Mouse (Mus musculus) erythroblast, adult 5-6 weeks (primary cell): ENCODE data around the gene Daw1. TPM values are rescaled to one million over a fixed set of nuclear protein-coding genes. Genes with fewer than 3 reads are reported as not detected.

Experiments used
- ATAC-seq: replicated peaks from 2 replicates; pipeline ENCODE4 v1.8.0; 2016; ENCODE audit warnings: moderate number of reproducible peaks, mild to moderate bottlenecking, moderate TSS enrichment, inconsistent platforms; ENCODE audit not compliant: poor library complexity, low FRiP score, severe bottlenecking
- total RNA-seq, 2 experiments: library from RNA; stranded (forward) in 1 of 2; stranded (reverse) in 1 of 2; fragments of 150-400 nt in 1 of 2; fragments of 200-764, 138-1000 nt in 1 of 2; gene quantifications; 2 replicates each; pipeline versions ENCODE4 v1.2.3 to v1.2.4; 2015 to 2017; ENCODE audit warnings: low replicate concordance in 2 of 2

Gene Daw1
- total RNA-seq, 2 experiments from 2014 or later = not detected

GRCm38 (mm10) chr1:83179531-83179930 is 20.0 kb downstream of the Daw1 start:
- ATAC-seq = no peak

DNA sequence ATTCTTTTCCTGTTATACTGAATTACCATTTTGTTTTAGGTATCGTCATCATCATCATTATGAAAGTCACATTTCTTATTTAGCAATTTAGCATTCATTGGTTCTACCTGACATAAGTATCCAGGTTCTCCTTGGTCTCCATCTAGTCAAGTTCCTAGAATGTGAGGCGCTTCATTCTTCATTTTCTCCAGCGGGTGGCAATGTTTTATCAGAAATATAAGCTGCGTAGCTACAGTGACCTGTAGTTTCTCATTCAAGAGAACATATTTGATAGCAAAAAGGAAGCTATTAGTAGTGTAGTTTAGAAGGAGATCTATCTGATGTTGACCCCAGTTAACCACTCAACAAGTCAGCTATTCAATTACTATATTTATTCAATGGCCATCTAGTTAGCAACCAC is 21.9 kb downstream of the Daw1 start:
- no peak for ATAC-seq

DNA sequence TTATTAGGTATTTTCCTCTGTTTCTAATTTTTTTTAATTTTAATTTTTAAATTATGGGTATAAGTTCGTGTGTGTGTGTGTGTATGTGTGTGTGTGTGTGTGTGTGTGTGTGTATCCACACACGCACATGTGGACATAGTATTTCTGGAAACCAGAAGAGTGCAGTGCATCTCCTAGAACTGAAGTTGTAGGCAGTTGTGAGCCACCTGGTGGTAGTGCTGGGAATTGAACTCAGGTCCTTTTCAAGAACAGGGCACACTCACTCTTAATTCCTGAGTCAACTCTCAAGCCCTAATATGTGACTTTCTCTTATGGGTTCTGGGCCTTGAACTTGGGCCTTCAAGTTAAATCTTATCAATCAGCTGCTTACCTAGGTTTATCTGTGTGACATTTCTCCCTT is 27.6 kb downstream of the Daw1 start:
- ATAC-seq = no peak

DNA sequence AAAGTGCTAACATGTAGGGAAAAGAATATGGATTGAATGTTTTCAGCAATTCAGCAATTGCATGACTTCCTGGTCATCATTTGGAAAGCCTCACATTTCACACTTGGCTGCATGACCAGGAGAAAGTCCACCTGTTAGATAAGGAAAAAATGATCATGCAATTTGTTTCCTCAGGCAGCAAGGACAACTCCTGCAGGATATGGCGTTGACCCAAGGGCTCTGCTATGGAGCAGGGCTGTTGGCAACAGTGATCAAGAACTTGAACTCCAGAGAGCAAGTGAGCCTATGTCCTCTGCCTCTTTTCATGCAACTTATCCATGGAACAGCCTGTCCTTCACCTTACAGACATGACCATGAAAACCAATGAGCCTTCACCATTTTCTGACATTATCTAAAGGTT is 50.4 kb downstream of the Daw1 start:
- no peak for ATAC-seq

- ATAC-seq = no peak
Observed at GRCm38 (mm10) chr1:83218260-83218659, 58.7 kb downstream of the Daw1 start.

- ATAC-seq = no peak
Observed at GRCm38 (mm10) chr1:83223072-83223471, 63.5 kb downstream of the Daw1 start.

GRCm38 (mm10) chr1:83224423-83224960 is 64.9 kb downstream of the Daw1 start:
- no peak for ATAC-seq

DNA sequence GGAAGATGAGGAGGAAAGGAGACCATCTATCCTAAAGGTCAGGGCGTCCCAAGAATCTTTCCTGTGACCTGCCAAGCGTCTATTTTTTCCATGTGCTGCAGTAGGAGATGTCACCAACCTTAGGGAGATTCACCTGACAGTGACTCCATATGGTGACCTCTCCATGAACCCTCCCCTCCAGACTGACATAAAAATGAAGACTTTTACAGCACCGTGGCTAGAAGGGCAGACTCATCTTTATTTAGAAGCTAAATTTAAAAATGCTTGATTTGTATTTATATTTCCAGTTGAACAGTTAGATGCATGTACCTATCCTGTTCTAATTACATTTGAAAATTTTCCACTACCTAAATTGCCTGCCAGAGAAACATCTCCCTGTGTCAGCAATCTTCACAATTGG is 68.4 kb downstream of the Daw1 start:
- no peak for ATAC-seq

GRCm38 (mm10) chr1:83248235-83248746 is 88.7 kb downstream of the Daw1 start:
- no peak for ATAC-seq

DNA sequence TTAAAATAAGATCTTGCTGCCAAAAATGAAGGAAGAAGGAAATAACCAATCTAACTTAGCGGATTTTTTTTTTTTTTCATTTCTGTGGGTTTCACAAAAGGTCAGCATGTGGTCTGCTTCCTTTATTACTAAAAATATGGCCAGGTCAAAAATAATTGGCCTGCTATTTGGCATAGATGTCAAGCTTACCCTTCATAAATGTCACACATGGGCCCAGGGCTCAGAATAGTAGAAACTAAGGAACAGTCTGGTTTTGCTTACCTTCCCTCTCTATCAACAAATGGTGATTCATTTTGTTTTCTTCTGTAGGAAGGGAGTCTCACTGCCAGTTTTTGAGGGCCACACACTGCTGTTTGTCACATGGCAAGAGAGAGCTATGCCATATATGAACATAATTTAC is 92.2 kb downstream of the Daw1 start:
- no peak for ATAC-seq

Other genes starting within 250 kb of the Daw1 start
- 1.3 TPM in 1 of 2 replicates, not detected in the other for gene A030005L19Rik, start 246.4 kb upstream of the Daw1 start, total RNA-seq (2015; ENCODE audit: low replicate concordance)
- gene A030005L19Rik, start 246.4 kb upstream of the Daw1 start, total RNA-seq (2017; ENCODE audit: low replicate concordance) = not detected in 2 replicates
- gene A030014E15Rik, start 234.8 kb upstream of the Daw1 start, total RNA-seq (2015; ENCODE audit: low replicate concordance) = not detected in 2 replicates
- gene A030014E15Rik, start 234.8 kb upstream of the Daw1 start, total RNA-seq (2017; ENCODE audit: low replicate concordance) = not detected in 2 replicates
- not detected in 2 replicates for gene Gm6217, start 228.4 kb upstream of the Daw1 start, total RNA-seq (2015; ENCODE audit: low replicate concordance)
- gene Gm6217, start 228.4 kb upstream of the Daw1 start, total RNA-seq (2017; ENCODE audit: low replicate concordance) = not detected in 2 replicates
- gene A030003K21Rik, start 216.4 kb upstream of the Daw1 start, total RNA-seq (2015; ENCODE audit: low replicate concordance) = not detected in 2 replicates
- not detected in 2 replicates for gene A030003K21Rik, start 216.4 kb upstream of the Daw1 start, total RNA-seq (2017; ENCODE audit: low replicate concordance)
- not detected in 2 replicates for gene Gm7544, start 203.7 kb upstream of the Daw1 start, total RNA-seq (2015; ENCODE audit: low replicate concordance)
- not detected in 2 replicates for gene Gm7544, start 203.7 kb upstream of the Daw1 start, total RNA-seq (2017; ENCODE audit: low replicate concordance)
- gene Gm47955, start 199.5 kb upstream of the Daw1 start, total RNA-seq (2015; ENCODE audit: low replicate concordance) = not detected in 2 replicates
- not detected in 2 replicates for gene Gm47955, start 199.5 kb upstream of the Daw1 start, total RNA-seq (2017; ENCODE audit: low replicate concordance)
- gene Gm47959, start 159.2 kb upstream of the Daw1 start, total RNA-seq (2015; ENCODE audit: low replicate concordance) = not detected in 2 replicates
- not detected in 2 replicates for gene Gm47959, start 159.2 kb upstream of the Daw1 start, total RNA-seq (2017; ENCODE audit: low replicate concordance)
- not detected in 2 replicates for gene Slc19a3, start 121.3 kb upstream of the Daw1 start, total RNA-seq (2015; ENCODE audit: low replicate concordance)
- not detected in 2 replicates for gene Slc19a3, start 121.3 kb upstream of the Daw1 start, total RNA-seq (2017; ENCODE audit: low replicate concordance)
- not detected in 2 replicates for gene Krtap28-10, start 117.3 kb upstream of the Daw1 start, total RNA-seq (2015; ENCODE audit: low replicate concordance)
- not detected in 2 replicates for gene Krtap28-10, start 117.3 kb upstream of the Daw1 start, total RNA-seq (2017; ENCODE audit: low replicate concordance)
- not detected in 2 replicates for gene Gm47969, start 114.8 kb upstream of the Daw1 start, total RNA-seq (2015; ENCODE audit: low replicate concordance)
- gene Gm47969, start 114.8 kb upstream of the Daw1 start, total RNA-seq (2017; ENCODE audit: low replicate concordance) = not detected in 2 replicates
- gene A030005K14Rik, start 100.4 kb upstream of the Daw1 start, total RNA-seq (2015; ENCODE audit: low replicate concordance) = not detected in 2 replicates
- gene A030005K14Rik, start 100.4 kb upstream of the Daw1 start, total RNA-seq (2017; ENCODE audit: low replicate concordance) = not detected in 2 replicates
- gene Krtap28-13, start 98.8 kb upstream of the Daw1 start, total RNA-seq (2015; ENCODE audit: low replicate concordance) = not detected in 2 replicates
- not detected in 2 replicates for gene Krtap28-13, start 98.8 kb upstream of the Daw1 start, total RNA-seq (2017; ENCODE audit: low replicate concordance)
- not detected in 2 replicates for gene Ccl20, start 43.0 kb upstream of the Daw1 start, total RNA-seq (2015; ENCODE audit: low replicate concordance)
- not detected in 2 replicates for gene Ccl20, start 43.0 kb upstream of the Daw1 start, total RNA-seq (2017; ENCODE audit: low replicate concordance)
- gene Sphkap, start 248.4 kb downstream of the Daw1 start, total RNA-seq (2015; ENCODE audit: low replicate concordance) = not detected in 2 replicates
- gene Sphkap, start 248.4 kb downstream of the Daw1 start, total RNA-seq (2017; ENCODE audit: low replicate concordance) = not detected in 2 replicates